Mouse (Mus musculus): ENCODE results near the gene Dop1a. TPM values are rescaled to one million over a fixed set of nuclear protein-coding genes. Genes with fewer than 3 reads are reported as not detected.
"Not testable (repeated sequence)": the region's sequence is repeated elsewhere in the genome, so short reads cannot be mapped to it uniquely, and the experiment has no call there.

The Dop1a gene
- polyA plus RNA-seq, 1 experiment = 19.7 TPM

GRCm38 (mm10) chr9:86583740-86584139 lies 116.8 kb downstream of the Dop1a start:
- H3K4me1 ChIP-seq (replicated peaks; ENCODE audit: control insufficient read depth, insufficient read depth, low read length) = peaks cover 5% of the 10 kb centered on the region
- DNase-seq = peak; percentile 73
- WGBS = 54% methylated on average over 3 of the region's 3 CpGs
- H3K4me3 ChIP-seq (ENCODE audit: control insufficient read depth, insufficient read depth, low read length) = no peak overlapping the region
- no peak overlapping the region for H3K27ac ChIP-seq (ENCODE audit: control insufficient read depth, insufficient read depth, low read length)
- TF ChIP-seq POLR2A (IDR thresholded peaks at IDR 0.05; ENCODE audit: control insufficient read depth, extremely low read depth, insufficient read depth, low read length, poor library complexity) (no peak), CTCF (IDR thresholded peaks at IDR 0.05; ENCODE audit: borderline replicate concordance, control insufficient read depth, extremely low read depth, insufficient read depth, low read length, poor library complexity) (0 out of 2 replicates have a peak, but pooled peaks have one; percentile 60)
- no peaks in the 10 kb centered on the region for H3K36me3 ChIP-seq (ENCODE audit: control insufficient read depth, insufficient read depth, low read length)
- H3K27me3 ChIP-seq (ENCODE audit: control insufficient read depth, insufficient read depth, low read length) = no peaks in the 10 kb centered on the region

- no peak for DNase-seq
- WGBS = 91% methylated on average over 11 of the region's 11 CpGs
- H3K27me3 ChIP-seq (ENCODE audit: control insufficient read depth, insufficient read depth, low read length) = no peaks in the 10 kb centered on the region
- TF ChIP-seq CTCF (IDR thresholded peaks at IDR 0.05; ENCODE audit: borderline replicate concordance, control insufficient read depth, extremely low read depth, insufficient read depth, low read length, poor library complexity) (no peak), POLR2A (IDR thresholded peaks at IDR 0.05; ENCODE audit: control insufficient read depth, extremely low read depth, insufficient read depth, low read length, poor library complexity) (no peak)
- H3K4me1 ChIP-seq (replicated peaks; ENCODE audit: control insufficient read depth, insufficient read depth, low read length) = no peaks in the 10 kb centered on the region
- no peaks in the 10 kb centered on the region for H3K36me3 ChIP-seq (ENCODE audit: control insufficient read depth, insufficient read depth, low read length)
- no peak overlapping the region for H3K27ac ChIP-seq (ENCODE audit: control insufficient read depth, insufficient read depth, low read length)
- no peak overlapping the region for H3K4me3 ChIP-seq (ENCODE audit: control insufficient read depth, insufficient read depth, low read length)
These were observed 120.3 kb downstream of the Dop1a start for GRCm38 (mm10) chr9:86587019-86587795.

- Histone ChIP-seq H3K27ac (ENCODE audit: control insufficient read depth, insufficient read depth, low read length) (no peak overlapping the region), H3K36me3 (ENCODE audit: control insufficient read depth, insufficient read depth, low read length) (no peaks in the 10 kb centered on the region), H3K4me1 (replicated peaks; ENCODE audit: control insufficient read depth, insufficient read depth, low read length) (no peaks in the 10 kb centered on the region), H3K27me3 (ENCODE audit: control insufficient read depth, insufficient read depth, low read length) (no peaks in the 10 kb centered on the region), H3K4me3 (ENCODE audit: control insufficient read depth, insufficient read depth, low read length) (no peak overlapping the region)
- no peak for DNase-seq
- TF ChIP-seq POLR2A (IDR thresholded peaks at IDR 0.05; ENCODE audit: control insufficient read depth, extremely low read depth, insufficient read depth, low read length, poor library complexity) (no peak), CTCF (IDR thresholded peaks at IDR 0.05; ENCODE audit: borderline replicate concordance, control insufficient read depth, extremely low read depth, insufficient read depth, low read length, poor library complexity) (0 out of 2 replicates have a peak, but pooled peaks have one; percentile 24)
- 73% methylated on average over 19 of the region's 19 CpGs for WGBS
These were observed 126.0 kb downstream of the Dop1a start for GRCm38 (mm10) chr9:86592676-86593668.

- H3K4me3 ChIP-seq (ENCODE audit: control insufficient read depth, insufficient read depth, low read length); H3K27me3 ChIP-seq (ENCODE audit: control insufficient read depth, insufficient read depth, low read length); DNase-seq; H3K4me1 ChIP-seq (replicated peaks; ENCODE audit: control insufficient read depth, insufficient read depth, low read length); H3K27ac ChIP-seq (ENCODE audit: control insufficient read depth, insufficient read depth, low read length); H3K36me3 ChIP-seq (ENCODE audit: control insufficient read depth, insufficient read depth, low read length): not testable (repeated sequence)
- WGBS = 82% methylated on average over 10 of the region's 10 CpGs
These were observed 127.4 kb downstream of the Dop1a start for GRCm38 (mm10) chr9:86594357-86594767.

- not testable (repeated sequence) for H3K4me3 ChIP-seq (ENCODE audit: control insufficient read depth, insufficient read depth, low read length); H3K4me1 ChIP-seq (replicated peaks; ENCODE audit: control insufficient read depth, insufficient read depth, low read length); H3K27me3 ChIP-seq (ENCODE audit: control insufficient read depth, insufficient read depth, low read length); H3K27ac ChIP-seq (ENCODE audit: control insufficient read depth, insufficient read depth, low read length); DNase-seq; H3K36me3 ChIP-seq (ENCODE audit: control insufficient read depth, insufficient read depth, low read length)
These were observed 130.0 kb downstream of the Dop1a start for GRCm38 (mm10) chr9:86596983-86597382.

GRCm38 (mm10) chr9:86599723-86600303 lies 132.9 kb downstream of the Dop1a start:
- WGBS = 85% methylated on average over 8 of the region's 8 CpGs
- Histone ChIP-seq H3K4me1 (replicated peaks; ENCODE audit: control insufficient read depth, insufficient read depth, low read length) (no peaks in the 10 kb centered on the region), H3K27ac (ENCODE audit: control insufficient read depth, insufficient read depth, low read length) (no peak overlapping the region), H3K4me3 (ENCODE audit: control insufficient read depth, insufficient read depth, low read length) (no peak overlapping the region), H3K27me3 (ENCODE audit: control insufficient read depth, insufficient read depth, low read length) (no peaks in the 10 kb centered on the region), H3K36me3 (ENCODE audit: control insufficient read depth, insufficient read depth, low read length) (no peaks in the 10 kb centered on the region)
- no peak for TF ChIP-seq CTCF (IDR thresholded peaks at IDR 0.05; ENCODE audit: borderline replicate concordance, control insufficient read depth, extremely low read depth, insufficient read depth, low read length, poor library complexity)
- TF ChIP-seq POLR2A (IDR thresholded peaks at IDR 0.05; ENCODE audit: control insufficient read depth, extremely low read depth, insufficient read depth, low read length, poor library complexity) = no peak
- DNase-seq = no peak

Other genes starting within 250 kb of the Dop1a start
- 2.2 and 2.7 TPM in 2 replicates for gene Ube2cbp, start 2.2 kb upstream of the Dop1a start, polyA plus RNA-seq (2012; rRNA removed)
- 3.5 and 4.5 TPM in 2 replicates for gene Pgm3, start 104.7 kb downstream of the Dop1a start, polyA plus RNA-seq (2012; rRNA removed)
- 1.8 and 2.0 TPM in 2 replicates for gene Rwdd2a, start 104.8 kb downstream of the Dop1a start, polyA plus RNA-seq (2012; rRNA removed)
- gene Me1, start 228.8 kb downstream of the Dop1a start, polyA plus RNA-seq (2012; rRNA removed) = 24.6 and 30.4 TPM in 2 replicates

Measured in thymus, adult 2 months (tissue).